Mouse (Mus musculus) stomach, embryonic 16.5 days (tissue): ENCODE measurements around the gene Ptgis. TPM values are rescaled to one million over a fixed set of nuclear protein-coding genes. Genes with fewer than 3 reads are reported as not detected.

Experiments used
- ATAC-seq: fragments of 200-750 bp; cut with Nextera tagmentation; 2 replicates; pipeline ENCODE4 v1.8.0; 2017; ENCODE audit warnings: moderate number of reproducible peaks, moderate TSS enrichment; ENCODE audit not compliant: insufficient read depth, low FRiP score
- H3K27ac ChIP-seq: fragments of 300-500 bp; sonication (generic); 2 replicates; pipeline ENCODE4 v1.5.1; 2014; ENCODE audit warnings: low read length
- H3K27me3 ChIP-seq: fragments of 300-500 bp; sonication (generic); 2 replicates; pipeline ENCODE4 v1.6.1; 2014; ENCODE audit warnings: low read length, control low read depth, mixed read lengths; ENCODE audit not compliant: control insufficient read depth, insufficient read depth
- H3K36me3 ChIP-seq: fragments of 300-500 bp; sonication (generic); 2 replicates; pipeline ENCODE4 v1.6.1; 2014; ENCODE audit warnings: low read length; ENCODE audit not compliant: control insufficient read depth, insufficient read depth
- H3K4me1 ChIP-seq: fragments of 300-500 bp; sonication (generic); 2 replicates; pipeline ENCODE4 v1.6.1; 2014; ENCODE audit warnings: low read length, control low read depth, mixed read lengths; ENCODE audit not compliant: control insufficient read depth, insufficient read depth
- H3K4me2 ChIP-seq: fragments of 300-500 bp; sonication (generic); 2 replicates; pipeline ENCODE4 v1.6.1; 2014; ENCODE audit warnings: low read depth, low read length, mixed read lengths
- H3K4me3 ChIP-seq: fragments of 300-500 bp; sonication (generic); replicated peaks from 2 replicates; pipeline ENCODE4 v1.5.1; 2014; ENCODE audit warnings: mild to moderate bottlenecking, low read length
- H3K9ac ChIP-seq: fragments of 300-500 bp; sonication (generic); 2 replicates; pipeline ENCODE4 v1.6.1; 2014; ENCODE audit warnings: low read length
- H3K9me3 ChIP-seq: fragments of 300-500 bp; sonication (generic); replicated peaks from 2 replicates; pipeline ENCODE4 v1.6.1; 2016; ENCODE audit warnings: low read length, control low read depth; ENCODE audit not compliant: control insufficient read depth
- WGBS: fragments of 180-500 bp; shearing (Covaris S2); extraction: QIAGEN DNeasy Blood & Tissue Kit; methylation state at CpG from one replicate; pipeline ENCODE4 v1.1.7; 2014; 5-methylcytosine and 5-hydroxymethylcytosine counted together
- polyA plus RNA-seq: library from polyadenylated mRNA; unstranded; fragments of >200 nt; fragmentation: Nextera tagmentation; extraction: Ambion mirVana; gene quantifications from 2 replicates; pipeline ENCODE4 v1.2.1, GENCODE M21; 2015

The Ptgis gene
- polyA plus RNA-seq, 1 experiment from 2014 or later: 24.3 TPM

GRCm38 (mm10) chr2:167147708-167148107, 92.7 kb downstream of the Ptgis start:
- H3K4me1 ChIP-seq: no peaks in the 10 kb centered on the region; the same call in 1 of the 2 replicates
- no peaks in the 10 kb centered on the region for H3K36me3 ChIP-seq
- H3K27me3 ChIP-seq: no peaks in the 10 kb centered on the region
- ATAC-seq: no peak
- WGBS: 67% methylated on average over 8 of the region's 8 CpGs
- no peak overlapping the region for H3K27ac ChIP-seq
- H3K4me2 ChIP-seq: no peak overlapping the region
- no peaks in the 10 kb centered on the region for H3K9me3 ChIP-seq
- H3K9ac ChIP-seq: no peak overlapping the region
- no peak overlapping the region for H3K4me3 ChIP-seq

DNA sequence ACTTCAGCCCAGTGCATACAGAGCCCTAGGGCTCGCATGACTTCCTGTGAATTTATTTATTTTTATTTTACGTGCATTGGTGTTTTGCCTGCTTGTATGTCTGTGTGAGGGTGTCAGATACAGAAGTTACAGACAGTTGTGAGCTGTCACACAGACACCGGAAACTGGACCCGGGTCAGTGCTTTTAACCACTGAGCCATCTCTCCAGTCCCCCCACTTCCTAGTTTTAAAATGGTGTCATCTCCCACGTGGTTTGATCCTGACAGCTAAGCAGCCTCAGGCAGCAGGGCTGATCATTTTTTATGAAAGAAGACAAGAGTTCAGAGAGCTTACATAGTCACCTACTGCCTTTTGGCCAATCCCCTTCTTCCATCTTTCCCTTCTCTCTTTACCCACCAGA, 94.5 kb downstream of the Ptgis start:
- H3K9ac ChIP-seq: no peak overlapping the region
- 54% methylated on average over 5 of the region's 5 CpGs for WGBS
- no peaks in the 10 kb centered on the region for H3K36me3 ChIP-seq
- no peak overlapping the region for H3K4me2 ChIP-seq
- no peak overlapping the region for H3K4me3 ChIP-seq
- H3K27me3 ChIP-seq: no peaks in the 10 kb centered on the region
- H3K27ac ChIP-seq: no peak overlapping the region
- no peaks in the 10 kb centered on the region; the same call in 1 of the 2 replicates for H3K4me1 ChIP-seq
- no peaks in the 10 kb centered on the region for H3K9me3 ChIP-seq
- ATAC-seq: no peak

DNA sequence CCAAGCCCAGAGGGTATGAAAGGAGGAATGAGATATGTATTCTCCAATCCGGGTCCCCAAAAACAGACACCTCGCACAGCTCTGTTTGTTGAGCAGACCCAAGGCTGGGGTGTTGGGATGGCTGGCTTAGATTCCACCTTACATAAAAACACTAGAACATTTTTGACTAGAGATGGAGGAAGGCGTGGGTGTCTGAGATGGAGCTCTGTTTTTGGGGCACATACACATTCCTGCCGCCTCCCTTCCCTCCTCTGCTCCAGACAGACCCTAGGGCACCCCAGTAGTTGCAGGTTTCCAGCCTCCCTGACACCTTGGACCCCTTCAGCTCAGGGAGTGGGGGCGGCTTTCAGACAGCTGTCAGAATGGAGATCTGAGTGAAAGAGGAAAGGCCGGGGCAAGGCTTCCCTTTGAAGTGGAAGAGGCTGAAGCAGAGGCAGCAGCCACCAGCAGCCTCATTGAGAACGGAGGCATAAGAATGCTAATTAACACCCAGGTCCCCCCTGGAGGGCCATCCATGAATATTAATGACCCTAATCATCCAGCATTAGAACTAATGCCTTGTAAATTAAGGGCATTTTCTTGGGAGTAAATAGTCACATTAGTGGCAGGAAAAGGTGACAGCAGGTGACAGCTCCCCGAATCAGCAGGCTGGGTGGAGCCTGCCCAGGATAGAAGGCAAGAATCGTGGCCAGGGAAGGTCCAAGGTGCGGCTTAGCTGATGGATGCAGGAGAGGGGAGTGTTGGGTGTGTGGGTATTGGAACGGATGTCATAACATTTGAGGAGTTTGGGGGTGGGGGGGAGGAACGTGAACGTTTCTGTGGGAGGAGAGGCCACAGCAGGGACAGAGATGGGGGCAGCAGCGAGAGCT, 95.7 kb downstream of the Ptgis start:
- 19% methylated on average over 14 of the region's 14 CpGs for WGBS
- no peaks in the 10 kb centered on the region for H3K27me3 ChIP-seq

GRCm38 (mm10) chr2:167143914-167144313, 96.5 kb downstream of the Ptgis start:
- Histone ChIP-seq H3K9me3 (no peaks in the 10 kb centered on the region), H3K4me2 (no peak overlapping the region), H3K27ac (no peak overlapping the region), H3K27me3 (no peaks in the 10 kb centered on the region), H3K9ac (no peak overlapping the region), H3K36me3 (no peaks in the 10 kb centered on the region), H3K4me1 (no peaks in the 10 kb centered on the region; the same call in 1 of the 2 replicates), H3K4me3 (no peak overlapping the region)
- WGBS: 63% methylated on average over 2 of the region's 2 CpGs
- no peak for ATAC-seq

More for the DNA sequence above, 95.7 kb downstream of the Ptgis start:
- Histone ChIP-seq H3K4me2 (no peak overlapping the region), H3K9me3 (no peaks in the 10 kb centered on the region), H3K4me1 (no peaks in the 10 kb centered on the region; the same call in 1 of the 2 replicates), H3K27ac (no peak overlapping the region), H3K9ac (no peak overlapping the region), H3K4me3 (no peak overlapping the region), H3K36me3 (no peaks in the 10 kb centered on the region)
- no peak for ATAC-seq

DNA sequence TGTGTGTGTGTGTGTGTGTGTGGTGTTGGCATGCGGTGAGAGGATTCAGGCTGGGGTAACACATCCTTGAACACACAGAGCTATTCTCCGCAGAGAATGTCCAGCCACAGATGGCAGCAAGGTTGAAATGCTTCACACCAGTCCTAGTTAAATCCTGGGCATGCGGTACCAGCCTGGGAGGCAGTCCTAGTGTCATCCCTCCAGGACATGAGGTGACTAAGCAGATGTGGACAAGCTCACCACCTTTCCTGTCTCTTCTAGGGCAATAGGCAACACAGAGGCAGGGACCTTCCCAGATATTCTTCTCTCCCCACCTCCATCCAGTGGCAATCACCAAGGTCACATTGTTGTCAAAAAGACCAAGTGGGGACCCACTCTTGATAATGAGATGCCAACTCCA, 98.1 kb downstream of the Ptgis start:
- 94% methylated on average over 3 of the region's 3 CpGs for WGBS
- no peak for ATAC-seq

DNA sequence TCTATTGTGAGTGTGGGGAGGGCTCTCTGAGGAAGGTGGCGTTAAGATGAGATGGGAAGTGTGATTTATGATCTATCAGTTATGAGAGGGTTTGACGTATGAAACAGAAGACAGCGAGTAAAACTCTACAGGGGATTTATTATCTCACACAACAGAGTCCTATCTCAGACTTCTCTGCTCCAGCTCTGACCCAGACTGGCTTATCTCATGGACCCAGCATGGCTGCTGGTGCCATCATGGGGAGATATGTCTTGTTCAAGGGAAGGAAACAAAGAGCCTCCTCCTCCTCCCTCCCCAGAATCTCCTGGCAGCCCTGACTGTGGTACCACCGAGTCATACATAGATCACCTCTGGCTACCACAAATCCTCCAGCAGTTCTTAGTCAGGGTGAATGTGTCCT, 98.6 kb downstream of the Ptgis start:
- H3K4me3 ChIP-seq: no peak overlapping the region
- no peak overlapping the region for H3K4me2 ChIP-seq
- no peaks in the 10 kb centered on the region for H3K9me3 ChIP-seq
- 70% methylated on average over 4 of the region's 4 CpGs for WGBS
- no peak for ATAC-seq
- H3K36me3 ChIP-seq: no peaks in the 10 kb centered on the region
- no peak overlapping the region for H3K27ac ChIP-seq
- no peaks in the 10 kb centered on the region; the same call in 1 of the 2 replicates for H3K4me1 ChIP-seq
- H3K27me3 ChIP-seq: no peaks in the 10 kb centered on the region
- H3K9ac ChIP-seq: no peak overlapping the region

More for the DNA sequence above, 98.1 kb downstream of the Ptgis start:
- Histone ChIP-seq H3K27me3 (no peaks in the 10 kb centered on the region), H3K4me3 (no peak overlapping the region), H3K4me2 (no peak overlapping the region), H3K4me1 (no peaks in the 10 kb centered on the region; the same call in 1 of the 2 replicates), H3K9me3 (no peaks in the 10 kb centered on the region), H3K27ac (no peak overlapping the region), H3K9ac (no peak overlapping the region), H3K36me3 (no peaks in the 10 kb centered on the region)

Other genes starting within 250 kb of the Ptgis start
- 76.1 and 83.3 TPM in 2 replicates for gene Stau1, start 244.3 kb downstream of the Ptgis start, polyA plus RNA-seq
- 45.8 and 46.0 TPM in 2 replicates for gene Ddx27, start 225.4 kb downstream of the Ptgis start, polyA plus RNA-seq
- gene Znfx1, start 177.6 kb downstream of the Ptgis start, polyA plus RNA-seq: 9.2 and 9.5 TPM in 2 replicates
- gene Kcnb1, start 50.4 kb downstream of the Ptgis start, polyA plus RNA-seq: 1.6 and 1.7 TPM in 2 replicates
- gene B4galt5, start 108.6 kb upstream of the Ptgis start, polyA plus RNA-seq: 7.0 and 7.5 TPM in 2 replicates
- gene Slc9a8, start 181.1 kb upstream of the Ptgis start, polyA plus RNA-seq: 21.5 and 21.7 TPM in 2 replicates